Mouse (Mus musculus) lung, adult 18-20 months (tissue): ENCODE measurements around the gene Mnt.
"Not testable (repeated sequence)": the region's sequence is repeated elsewhere in the genome, so short reads cannot be mapped to it uniquely, and the experiment has no call there.

ENCODE experiments used
- DNase-seq, 2 experiments: peaks; one replicate each; pipeline ENCODE4 v3.0.0; 2022; ENCODE audit warnings: mixed read lengths in 2 of 2

The Mnt gene

DNA sequence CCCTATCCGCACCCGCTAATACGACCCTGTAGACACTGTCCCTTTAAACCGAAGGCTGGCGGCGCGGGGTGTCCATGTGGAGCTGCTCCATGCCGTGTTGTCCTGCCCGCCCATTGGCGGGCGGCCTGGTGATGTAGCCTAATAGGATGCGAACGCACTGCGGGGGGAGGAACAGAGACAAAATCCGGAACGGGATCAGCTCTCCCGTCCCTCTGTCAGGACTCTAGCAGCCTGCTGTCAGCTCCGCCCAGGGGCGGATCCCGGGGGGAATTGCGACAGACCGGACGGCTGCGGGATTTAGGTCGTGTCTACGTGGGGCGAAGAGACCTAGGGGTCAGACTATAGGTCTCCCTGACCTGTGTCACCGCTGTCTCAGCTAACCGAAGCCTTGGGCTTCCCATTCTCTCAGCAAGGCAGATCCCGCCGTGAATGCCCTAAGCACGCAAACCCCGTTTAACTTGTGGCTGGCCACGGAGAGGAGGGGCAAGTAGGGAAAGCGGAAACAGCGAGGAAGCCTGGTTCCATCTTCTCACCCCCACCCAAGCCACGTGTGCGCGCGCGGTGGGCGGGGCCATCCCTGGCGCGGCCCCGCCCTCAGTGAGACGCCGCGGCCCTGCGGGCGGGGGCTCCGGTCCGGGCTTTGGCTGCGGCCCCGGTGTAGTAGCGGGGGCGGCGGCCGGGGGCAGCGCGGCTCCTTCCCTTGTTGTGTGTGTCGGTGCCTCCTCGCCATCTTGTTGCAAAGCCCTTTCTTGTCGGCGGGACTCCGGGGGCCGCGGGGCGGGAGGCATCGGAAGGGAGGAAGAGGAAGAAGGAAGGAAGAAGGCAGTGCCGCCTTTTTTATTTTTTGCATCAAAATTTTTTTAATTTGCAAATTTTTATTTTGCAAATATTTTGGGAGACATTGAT, at the start of gene Mnt:
Mnt (plus strand) TSS at position 665 of the 906 bp plus-strand sequence.
- DNase-seq = peak; percentile 100

DNA sequence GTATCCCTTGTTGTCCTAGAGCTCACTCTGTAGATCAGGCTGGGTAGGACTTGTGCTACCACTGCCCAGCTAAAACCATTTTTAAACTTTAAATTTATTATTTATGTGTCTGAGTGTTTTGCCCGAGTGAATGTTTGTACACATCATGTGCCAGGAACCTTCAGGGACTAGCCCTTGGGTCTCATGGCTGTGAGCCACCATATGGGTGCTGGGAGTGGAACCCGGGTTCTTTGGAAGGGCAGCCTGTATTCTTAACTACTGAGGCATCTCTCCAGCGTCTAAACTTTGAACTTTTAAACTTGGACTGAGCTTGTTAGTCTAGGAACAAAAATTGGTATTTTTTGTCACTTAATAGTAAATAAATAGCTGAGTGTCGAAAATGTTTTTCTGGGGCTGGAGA, 37.8 kb upstream of the Mnt start:
- DNase-seq = no peak

DNA sequence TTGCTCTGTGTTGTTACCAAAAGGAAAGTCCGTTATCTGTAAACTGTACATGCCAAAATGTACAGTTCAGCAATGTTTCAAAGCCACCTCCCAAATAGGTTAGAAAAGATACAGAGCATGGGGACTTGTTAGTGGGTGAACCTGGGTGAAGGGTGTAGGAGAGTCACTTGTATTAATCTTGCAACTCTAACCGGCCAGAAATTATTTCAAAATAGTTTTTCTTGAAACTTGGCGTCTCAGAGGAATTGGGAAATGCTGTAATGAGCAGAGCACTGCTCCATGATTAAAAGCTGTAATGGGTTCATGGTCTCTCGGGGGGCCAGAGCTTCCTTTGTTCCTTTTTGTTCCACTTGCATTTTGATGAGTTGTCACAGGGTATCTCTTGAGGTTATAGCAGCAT, 30.1 kb upstream of the Mnt start:
- DNase-seq = no peak

DNA sequence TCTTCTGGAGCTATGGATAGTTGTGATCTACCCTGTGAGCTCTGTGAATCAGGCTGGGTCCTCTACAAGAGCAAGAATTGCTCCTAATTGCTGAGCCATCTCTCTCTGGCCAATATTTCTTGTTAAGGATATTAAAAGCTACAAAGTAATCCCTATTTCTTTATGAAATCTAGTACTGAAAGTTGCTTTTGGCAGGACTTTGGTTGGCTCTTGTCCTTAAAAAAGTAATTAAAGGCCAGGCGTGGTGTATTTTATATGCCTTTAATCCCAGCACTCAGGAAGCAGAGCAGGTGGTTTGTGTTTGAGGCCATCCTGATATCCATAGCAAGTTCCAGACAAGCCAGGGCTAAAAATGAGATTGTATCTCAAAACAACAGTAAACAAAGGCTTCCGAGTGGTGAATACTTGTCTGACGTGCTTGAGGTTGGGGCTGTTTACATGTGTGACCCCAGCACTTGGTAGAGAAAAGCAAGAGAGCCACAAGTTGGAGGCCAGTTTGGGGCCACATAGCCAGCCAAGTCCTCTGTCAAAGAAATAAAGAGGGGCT, 26.6 kb upstream of the Mnt start:
- DNase-seq = peak; percentile 10 to 15

DNA sequence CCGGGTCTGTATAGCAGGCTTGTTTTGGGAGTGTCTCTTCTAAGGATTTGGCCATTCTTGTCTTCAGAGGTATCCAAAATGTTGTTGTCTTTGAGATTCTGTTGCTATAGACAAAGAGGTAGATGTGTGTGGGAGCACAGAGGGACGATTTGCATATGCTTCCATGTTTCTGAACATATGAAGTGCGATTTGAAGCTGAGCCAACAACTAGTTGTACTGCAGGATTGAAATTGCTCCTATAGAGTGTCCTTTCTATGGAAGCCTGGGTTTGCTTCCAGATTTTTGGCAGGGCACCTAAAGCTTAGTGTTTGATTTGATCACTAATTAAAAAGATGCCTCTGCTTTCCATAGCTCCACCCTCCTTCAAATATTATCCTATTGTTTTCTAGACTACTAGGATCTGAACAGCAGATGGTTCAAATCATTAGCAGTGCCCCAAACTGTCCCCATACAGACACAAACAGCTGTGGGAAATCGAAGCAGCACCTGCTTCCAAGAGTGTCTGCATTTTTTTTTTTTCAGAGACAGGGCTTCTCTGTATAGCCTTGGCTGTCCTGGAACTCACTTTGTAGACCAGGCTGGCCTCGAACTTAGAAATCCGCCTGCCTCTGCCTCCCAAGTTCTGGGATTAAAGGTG, 23.4 kb upstream of the Mnt start:
- no peak for DNase-seq

DNA sequence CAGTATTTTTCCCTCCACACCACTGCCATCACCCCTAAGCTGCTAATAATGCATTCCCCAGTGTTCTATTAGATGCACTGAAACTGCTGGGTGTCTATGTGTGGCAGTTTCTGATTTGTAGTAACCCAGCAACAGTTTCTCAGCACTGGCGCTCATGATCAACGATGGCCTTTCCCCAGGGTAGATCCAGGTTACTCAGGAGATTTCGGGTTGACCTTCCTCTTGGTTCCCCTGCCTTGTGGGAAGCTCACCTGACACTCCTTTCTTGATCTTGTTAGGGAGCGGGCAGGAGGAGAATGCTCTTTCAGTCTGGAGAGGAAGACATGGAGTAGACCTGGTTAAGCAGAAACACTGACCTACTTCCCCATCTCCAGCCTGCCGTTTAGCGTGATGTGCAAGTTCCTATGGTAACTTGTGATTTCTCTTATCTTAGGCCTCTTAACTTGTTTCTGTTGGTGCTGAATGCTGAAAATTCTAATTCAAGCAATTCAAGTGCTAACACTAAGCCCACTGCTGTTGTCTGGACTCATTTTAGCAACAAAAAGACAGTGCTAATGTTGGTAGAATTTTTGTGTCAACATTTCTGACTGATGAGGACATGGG, 22.4 kb upstream of the Mnt start:
- DNase-seq = no peak

DNA sequence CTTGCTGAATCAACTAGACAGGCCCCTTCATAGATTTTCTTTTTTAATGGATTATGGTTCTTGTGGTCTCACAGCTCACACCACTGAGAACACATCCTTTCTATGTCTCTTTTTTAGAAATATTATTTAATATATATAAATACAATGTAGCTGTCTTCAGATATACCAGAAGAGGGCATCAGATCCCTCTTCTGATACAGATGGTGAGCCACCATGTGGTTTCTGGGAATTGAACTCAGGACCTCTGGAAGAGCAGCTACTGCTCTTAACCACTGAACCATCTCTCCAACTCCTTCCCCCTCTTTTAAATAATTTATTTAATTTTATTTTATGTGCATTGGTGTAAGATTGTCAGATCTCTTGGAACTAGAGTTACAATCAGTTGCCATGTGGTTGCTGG, 20.6 kb upstream of the Mnt start:
- no peak for DNase-seq

DNA sequence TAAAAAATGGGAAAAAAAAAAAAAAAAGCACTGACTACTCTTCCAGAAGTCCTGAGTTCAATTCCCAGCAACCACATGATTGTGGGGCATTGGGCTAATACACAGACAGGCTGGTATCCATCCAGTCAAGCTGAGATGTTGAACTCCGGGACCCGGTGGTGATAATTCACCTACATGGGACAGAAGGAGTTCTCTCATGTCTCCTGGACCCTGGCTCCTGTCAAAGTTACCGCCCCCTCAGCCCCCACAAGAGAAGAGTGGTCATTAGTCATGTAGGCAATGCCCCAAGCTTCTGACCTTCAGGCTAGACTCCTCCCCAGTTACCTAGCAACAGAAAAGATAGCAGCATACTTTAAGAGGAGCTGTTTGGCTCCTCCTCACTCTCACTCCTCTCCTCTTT, 19.7 kb upstream of the Mnt start:
- not testable (repeated sequence) for DNase-seq

DNA sequence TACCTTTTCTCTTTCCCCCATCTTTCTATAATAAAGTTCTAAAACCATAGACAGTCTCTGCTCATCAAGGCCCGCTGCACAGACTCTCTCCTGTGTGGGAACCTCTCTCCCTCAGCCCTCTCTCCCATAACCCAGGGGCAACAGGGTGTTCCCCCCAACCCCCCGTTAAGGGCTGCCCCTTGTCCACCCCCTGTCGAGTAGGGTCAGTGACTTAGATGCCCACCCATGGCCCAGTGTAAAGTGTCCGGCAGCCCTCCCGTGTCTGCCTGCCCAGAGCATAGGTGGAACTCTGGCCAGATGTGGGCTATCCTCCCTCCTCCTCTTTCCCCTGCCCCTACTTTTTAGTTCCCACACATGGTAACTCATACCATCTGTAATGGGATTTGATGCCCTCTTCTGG, 19.2 kb upstream of the Mnt start:
- no peak for DNase-seq

DNA sequence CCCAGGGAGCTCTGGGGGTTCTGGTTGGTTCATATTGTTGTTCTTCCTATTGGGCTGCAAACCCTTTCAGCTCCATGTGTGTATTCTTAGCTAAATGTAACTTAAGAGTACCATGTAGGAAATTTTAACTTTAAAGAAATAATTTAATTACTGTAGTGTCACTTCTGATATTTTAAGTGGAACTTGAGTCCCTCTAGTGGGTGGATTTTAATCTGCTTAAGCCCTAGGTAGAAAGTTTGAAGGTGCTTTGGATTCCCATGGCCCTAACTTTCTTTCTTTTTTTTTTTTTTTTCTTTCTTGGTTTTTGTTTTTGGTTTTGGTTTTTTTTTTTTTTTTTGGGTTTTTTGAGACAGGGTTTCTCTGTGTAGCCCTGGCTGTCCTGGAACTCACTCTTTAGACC, 14.9 kb upstream of the Mnt start:
- DNase-seq = no peak

DNA sequence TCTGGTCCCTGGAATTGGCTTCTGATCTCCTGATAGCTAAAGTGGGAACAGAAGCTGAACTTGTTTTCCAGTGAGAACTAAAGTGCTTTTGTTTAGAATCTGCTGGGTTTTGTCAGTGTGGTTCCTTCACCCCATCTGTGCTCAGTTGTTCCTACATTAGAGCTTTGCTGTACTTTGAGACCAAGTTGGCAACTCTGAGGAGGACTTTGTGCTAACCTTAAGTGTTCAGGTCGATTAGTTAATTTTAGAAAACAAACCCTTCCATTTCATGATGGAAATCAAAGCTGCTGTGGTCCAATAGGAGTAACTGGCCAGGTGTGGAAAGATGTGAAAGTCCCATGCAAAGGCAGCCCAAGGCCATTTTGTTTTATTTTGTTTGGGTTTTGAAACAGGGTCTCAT, 9.8 kb upstream of the Mnt start:
- DNase-seq = no peak

DNA sequence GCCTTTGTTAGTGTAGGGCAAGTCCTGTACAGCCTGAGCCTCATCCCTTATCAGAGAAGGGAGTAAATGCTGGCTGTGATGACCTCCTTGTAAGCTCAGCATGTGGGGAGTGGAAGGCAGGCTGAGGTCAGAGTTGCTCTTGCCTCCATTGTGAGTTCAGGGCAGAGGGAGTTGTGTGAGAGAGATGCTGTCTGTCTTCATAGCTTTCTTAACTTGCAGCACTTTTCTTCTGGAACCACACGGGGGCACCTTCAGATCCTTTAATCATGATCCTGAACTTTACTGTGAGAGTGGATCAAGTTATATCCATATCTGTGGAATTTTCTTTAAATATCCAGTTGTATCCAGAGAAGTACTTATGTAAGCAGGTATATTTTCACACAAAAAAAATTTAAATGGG, 9.3 kb upstream of the Mnt start:
- DNase-seq = peak in 1 of 2 experiments; percentile 12

DNA sequence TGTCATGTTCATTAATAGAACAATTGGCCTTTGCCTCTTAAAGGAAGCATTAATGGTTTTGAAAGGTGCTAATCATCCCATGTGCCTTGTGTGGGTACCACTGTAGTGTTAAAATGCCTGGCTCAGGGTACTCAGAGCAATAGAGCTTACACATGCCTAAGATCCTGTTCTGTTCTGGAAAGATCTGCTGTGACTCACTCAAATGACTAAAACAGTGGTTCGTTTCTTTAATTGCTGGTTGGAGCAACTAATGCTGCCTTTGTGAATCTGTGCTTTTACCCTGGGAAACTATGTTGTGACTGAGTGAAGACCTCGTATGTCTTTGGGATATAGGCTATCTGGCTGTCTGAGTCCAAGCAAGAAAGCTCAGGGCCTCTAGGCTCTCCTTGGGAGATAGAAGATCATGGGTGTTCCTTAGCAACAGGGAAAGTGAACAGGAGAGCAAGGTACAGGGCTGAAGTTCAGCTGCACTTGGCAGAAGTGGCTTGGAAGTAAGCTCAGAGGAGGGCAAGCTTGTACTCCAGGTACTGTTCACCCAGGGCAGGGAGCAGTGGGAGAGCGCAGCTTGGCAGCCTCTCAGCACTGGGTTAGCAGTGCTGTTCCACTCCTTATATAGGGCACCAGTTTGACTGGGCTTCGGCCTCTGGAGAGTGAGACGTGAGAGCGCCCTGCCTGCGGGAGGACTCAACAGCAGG, 7.8 kb upstream of the Mnt start:
- no peak for DNase-seq

DNA sequence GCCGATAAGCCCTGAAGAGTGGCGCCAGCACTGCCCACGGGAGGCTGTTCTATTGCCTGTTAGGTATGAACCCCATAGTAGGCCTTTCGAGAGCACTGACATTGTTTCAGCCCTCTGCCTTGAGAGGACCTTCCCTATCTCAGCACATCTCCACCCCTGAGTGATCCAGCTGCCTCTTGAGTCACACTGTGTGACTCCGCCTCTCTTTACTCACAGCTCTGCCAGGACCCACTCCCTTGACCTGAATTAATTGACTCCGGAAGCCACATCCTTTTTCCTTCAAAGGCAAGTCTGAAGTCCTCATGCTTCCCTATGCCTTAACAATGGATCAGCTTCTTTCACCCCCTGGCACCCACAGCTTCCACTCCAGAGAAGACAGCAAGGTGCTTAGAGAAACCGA, 4.6 kb upstream of the Mnt start:
- peak in 1 of 2 experiments; percentile 36 for DNase-seq

DNA sequence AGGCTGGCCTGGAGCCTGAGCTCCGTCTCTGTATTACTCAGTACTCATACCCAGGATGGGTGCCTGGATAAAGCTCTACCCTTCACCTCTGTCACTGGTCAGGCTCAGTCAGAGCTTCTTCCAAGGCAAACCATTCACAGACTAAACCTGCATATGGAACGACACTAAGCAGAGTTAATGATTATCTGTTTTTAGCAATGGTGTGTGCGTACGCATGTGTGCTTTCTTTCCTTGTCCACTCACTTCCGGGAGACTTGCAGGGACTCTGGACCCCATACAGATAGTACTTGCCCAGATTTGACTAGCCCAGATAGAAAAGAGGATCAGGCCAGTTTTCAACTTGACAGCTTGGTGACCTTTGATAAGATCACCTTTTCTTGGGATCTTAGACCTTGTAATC, 4.0 kb upstream of the Mnt start:
- DNase-seq = no peak

DNA sequence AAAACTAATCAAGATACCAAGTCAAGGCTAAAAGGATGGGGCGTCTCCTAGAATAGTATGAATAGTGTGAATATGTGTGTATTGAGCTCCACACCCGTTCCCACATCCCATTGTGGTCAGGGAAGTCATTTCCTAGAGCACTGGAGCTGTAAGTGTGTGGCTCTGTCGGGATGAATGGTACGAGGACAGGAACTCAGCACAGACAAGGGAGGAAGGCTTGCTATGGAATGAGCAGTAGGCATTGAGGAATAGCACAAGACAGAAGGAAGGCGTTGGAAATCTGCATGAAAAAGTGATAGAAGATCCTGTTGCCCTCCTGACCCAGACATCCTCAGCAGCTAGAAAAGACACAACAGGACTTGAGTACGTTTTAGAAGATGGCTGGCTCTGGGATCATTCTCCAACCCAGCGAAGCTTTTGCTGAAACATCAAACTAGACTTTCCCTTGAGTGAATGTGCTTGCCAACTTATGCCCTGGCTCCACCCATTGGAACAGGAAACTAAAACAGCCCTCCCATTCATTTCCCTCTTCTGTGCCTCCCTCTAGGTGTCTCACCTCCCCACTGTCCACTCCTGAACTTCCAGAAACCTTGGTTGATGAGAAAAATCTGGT, 2.8 kb upstream of the Mnt start:
- DNase-seq = no peak

DNA sequence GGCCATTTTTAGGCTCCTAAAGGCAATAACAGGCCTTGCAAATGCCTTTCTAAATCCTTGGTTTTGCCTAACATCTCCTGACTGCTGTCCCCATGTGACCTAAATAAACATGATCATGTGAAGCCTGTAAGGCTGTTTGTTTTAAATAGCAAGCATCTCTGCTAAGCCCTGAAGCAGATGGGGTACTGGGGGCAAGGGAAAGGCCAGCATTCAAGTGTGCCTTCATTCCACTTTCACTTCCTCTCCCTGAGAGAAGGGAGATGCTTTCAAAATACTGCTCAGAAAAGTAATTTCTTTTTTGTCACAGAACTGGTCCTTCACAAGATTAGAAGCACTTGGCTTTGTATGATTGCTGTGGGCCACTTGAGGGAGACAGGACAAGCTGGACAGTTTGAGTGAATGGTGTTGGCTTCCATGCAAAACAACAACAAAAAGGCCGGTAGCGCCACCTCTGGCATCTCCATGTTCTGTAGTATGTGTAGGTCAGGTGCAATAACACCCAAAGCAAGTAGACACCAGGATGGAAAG, 2.3 kb upstream of the Mnt start:
- no peak for DNase-seq

DNA sequence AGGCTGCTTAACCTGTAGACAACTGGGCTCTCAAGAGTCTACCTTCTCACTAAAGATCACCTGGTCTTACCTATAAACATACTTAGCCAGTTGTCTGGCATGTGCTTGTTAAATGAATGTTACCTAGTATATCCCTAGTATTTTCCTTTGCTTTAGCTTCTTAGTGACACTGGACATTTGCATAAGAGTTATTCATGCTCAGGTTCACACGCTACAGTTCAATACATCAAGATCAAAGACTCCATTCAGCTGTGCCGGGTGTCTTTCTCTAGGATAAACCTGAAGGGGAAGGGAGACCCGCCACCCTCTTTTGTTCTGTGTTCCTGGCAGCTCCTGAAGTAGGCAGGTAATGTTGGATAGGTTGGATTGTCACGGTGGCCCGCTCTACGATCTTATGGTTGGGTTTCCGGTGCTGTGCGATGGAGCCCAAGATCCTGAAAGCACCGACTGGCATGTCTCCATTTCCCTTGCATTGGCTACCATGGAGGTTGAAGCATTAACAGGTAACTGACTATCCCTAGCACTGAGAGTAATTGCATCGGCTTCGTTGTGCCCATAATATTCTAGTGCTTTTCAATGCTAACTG, 1.7 kb upstream of the Mnt start:
- DNase-seq = no peak

DNA sequence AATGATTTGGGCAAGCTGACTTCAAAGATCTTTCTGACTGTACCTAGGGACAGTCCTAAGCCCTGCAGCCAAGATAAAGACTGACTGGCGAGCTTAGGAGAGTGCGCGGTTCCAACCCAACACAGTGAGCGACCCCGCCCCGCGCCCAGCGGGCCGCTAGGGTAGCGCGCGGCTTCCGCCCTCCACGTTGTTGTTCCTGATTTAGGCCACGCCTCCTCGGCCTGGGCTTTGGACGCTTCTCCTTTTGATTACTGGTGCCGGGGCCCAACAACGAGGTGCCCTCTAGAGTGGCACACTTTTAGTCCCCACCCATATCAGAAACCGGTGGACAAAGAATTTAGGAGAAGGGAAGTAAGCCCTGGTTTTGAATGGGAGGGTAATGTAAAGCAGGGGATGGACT, 908 bp upstream of the Mnt start:
- DNase-seq = peak; percentile 88 to 91

DNA sequence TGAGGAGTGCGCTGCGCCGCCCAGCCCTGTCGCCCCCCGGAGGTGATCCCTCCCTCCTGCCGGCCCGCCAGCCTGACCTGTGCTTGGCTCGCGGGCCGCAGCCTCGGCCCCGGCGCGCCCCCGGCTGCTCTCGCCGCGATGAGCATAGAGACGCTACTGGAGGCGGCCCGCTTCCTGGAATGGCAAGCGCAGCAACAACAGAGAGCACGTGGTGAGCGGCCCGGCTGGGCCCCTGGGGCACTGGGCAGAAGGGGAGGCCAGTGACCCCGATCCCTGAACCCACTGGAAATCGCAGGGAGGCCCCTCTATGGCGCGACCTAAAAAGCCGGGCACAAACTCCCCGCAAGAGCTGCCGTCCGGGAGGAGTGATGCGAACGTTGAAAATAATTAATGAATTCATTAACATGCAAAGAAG, 478 bp downstream of the Mnt start:
- DNase-seq = peak; percentile 50 to 54

DNA sequence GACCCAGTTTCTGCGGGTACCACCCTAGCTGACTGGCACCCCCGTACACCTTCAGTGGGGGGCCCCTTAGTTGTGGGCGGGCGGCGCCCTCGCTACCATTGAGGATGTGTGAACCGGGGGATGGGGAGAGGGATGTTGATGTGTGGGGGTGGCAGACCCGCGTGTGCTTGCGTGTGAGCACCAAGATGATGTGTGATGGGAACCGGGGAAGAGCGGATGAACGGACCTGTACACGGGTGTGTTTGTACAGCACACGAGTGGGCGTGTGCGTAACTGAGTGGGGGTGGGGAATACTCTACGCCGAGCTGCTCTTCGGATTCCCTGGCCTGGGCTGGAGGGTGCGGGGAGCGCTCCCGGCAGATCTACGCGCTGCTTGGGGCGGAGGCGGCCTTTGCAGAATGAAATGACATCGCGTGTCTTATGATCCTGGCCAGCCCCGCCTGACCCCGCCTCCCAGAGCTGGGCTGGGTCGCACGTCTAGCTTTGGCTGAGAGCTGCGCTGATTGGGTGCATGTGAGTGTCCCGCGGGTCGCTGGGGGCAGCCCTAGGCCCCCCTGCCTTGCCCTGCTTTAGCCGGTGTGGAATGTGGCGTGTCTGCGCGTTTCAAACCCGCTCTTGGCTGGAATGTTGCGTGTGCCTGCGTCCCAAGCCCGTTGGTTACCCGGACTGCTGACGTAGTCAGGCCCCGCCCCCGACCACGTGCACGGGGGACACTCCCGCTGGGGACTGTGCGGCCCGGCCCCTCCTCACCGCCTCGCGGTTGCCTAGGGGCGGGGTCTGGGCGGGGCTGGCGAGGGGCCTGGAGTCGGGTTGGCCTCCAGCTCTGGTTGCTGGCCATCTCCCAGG, 1.1 kb downstream of the Mnt start:
- peak; percentile 99 to 100 for DNase-seq
